In genomic region chr12:105697104-105697780, GRCm38 (mm10) we compare ENCODE assay signal across 12 mouse cellular contexts. TPM values are rescaled to one million over a fixed set of nuclear protein-coding genes. Genes with fewer than 3 reads are reported as not detected.
"Had no signal": no experiment of that assay in that cellular context is flagged by ENCODE, and none has a peak within 500 bp of the region (broad histone marks: within the 10 kb centered on the region; RNA-seq: fewer than 3 reads in every experiment).

No protein-coding gene starts in this region.

- H3K27ac ChIP-seq: kidney, postnatal 0 days; limb, embryonic 13.5 days; liver, embryonic 14.5 days; midbrain, embryonic 13.5 days had no signal

- DNase-seq: left cerebral cortex, postnatal 4 days; lung, adult 18-20 months; lung, postnatal 36 days; right cerebral cortex, adult 18-20 months; right cerebral cortex, postnatal 25 days; thymus, postnatal 36 days had no signal

- H3K27me3 ChIP-seq: limb, embryonic 13.5 days; midbrain, embryonic 13.5 days had no signal

- H3K4me1 ChIP-seq: limb, embryonic 13.5 days; midbrain, embryonic 13.5 days had no signal

- H3K9me3 ChIP-seq: limb, embryonic 13.5 days; midbrain, embryonic 13.5 days had no signal

- H3K4me3 ChIP-seq: limb, embryonic 13.5 days; midbrain, embryonic 13.5 days had no signal

- H3K9ac ChIP-seq: limb, embryonic 13.5 days; liver, embryonic 14.5 days; midbrain, embryonic 13.5 days had no signal

RNA-seq across cellular contexts. Expression of gene Ak7, which starts 8.5 kb away (rescaled TPM):
- total RNA-seq: megakaryocyte progenitor cell, adult 5-6 weeks had no signal
- polyA plus RNA-seq: liver, adult 2 months had no signal
